Mouse (Mus musculus) intestine, embryonic 14.5 days (tissue): ENCODE results near the gene E130309D02Rik. TPM values are rescaled to one million over a fixed set of nuclear protein-coding genes. Genes with fewer than 3 reads are reported as not detected.
A peak's percentile ranks its signal among the peaks of the same experiment; 100 is the strongest.

Source experiments
- ATAC-seq: fragments of 200-750 bp; cut with Nextera tagmentation; replicated peaks from 2 replicates; pipeline ENCODE4 v1.8.0; 2017; ENCODE audit warnings: low read depth, moderate number of reproducible peaks, moderate TSS enrichment, moderate library complexity; ENCODE audit not compliant: low FRiP score, low TSS enrichment
- DNase-seq: peaks from one replicate; pipeline ENCODE4 v3.0.0-alpha.2; 2018; ENCODE audit warnings: low spot score
- H3K27ac ChIP-seq: fragments of 300-500 bp; sonication (generic); 2 replicates; pipeline ENCODE4 v1.5.1; 2014; ENCODE audit warnings: low read depth, mild to moderate bottlenecking, control low read depth
- H3K27me3 ChIP-seq: fragments of 300-500 bp; sonication (generic); replicated peaks from 2 replicates; pipeline ENCODE4 v1.6.1; 2014; ENCODE audit warnings: low read length, control low read depth; ENCODE audit not compliant: control insufficient read depth, insufficient read depth
- H3K36me3 ChIP-seq: fragments of 300-500 bp; sonication (generic); 2 replicates; pipeline ENCODE4 v1.6.1; 2014; ENCODE audit warnings: low read length, control low read depth; ENCODE audit not compliant: control insufficient read depth, insufficient read depth
- H3K4me1 ChIP-seq: fragments of 300-500 bp; sonication (generic); replicated peaks from 2 replicates; pipeline ENCODE4 v1.6.1; 2014; ENCODE audit warnings: low read length, control low read depth, mixed read lengths; ENCODE audit not compliant: control insufficient read depth, insufficient read depth
- H3K4me2 ChIP-seq: fragments of 300-500 bp; sonication (generic); 2 replicates; pipeline ENCODE4 v1.6.1; 2014; ENCODE audit warnings: low read length
- H3K4me3 ChIP-seq: fragments of 300-500 bp; sonication (generic); 2 replicates; pipeline ENCODE4 v1.5.1; 2014; ENCODE audit warnings: low read depth, low read length, control low read depth, mixed read lengths
- H3K9ac ChIP-seq: fragments of 300-500 bp; sonication (generic); 2 replicates; pipeline ENCODE4 v1.6.1; 2014; ENCODE audit warnings: mild to moderate bottlenecking, low read length
- H3K9me3 ChIP-seq: fragments of 300-500 bp; sonication (generic); 2 replicates; pipeline ENCODE4 v1.6.1; 2016; ENCODE audit warnings: low read length, control low read depth; ENCODE audit not compliant: control insufficient read depth
- WGBS: fragments of 180-500 bp; shearing (Covaris S2); extraction: QIAGEN DNeasy Blood & Tissue Kit; methylation state at CpG from one replicate; pipeline ENCODE4 v1.1.7; 2014; 5-methylcytosine and 5-hydroxymethylcytosine counted together
- polyA plus RNA-seq: library from polyadenylated mRNA; unstranded; fragments of >200 nt; fragmentation: Nextera tagmentation; extraction: Ambion mirVana; gene quantifications from 2 replicates; pipeline ENCODE4 v1.2.1, GENCODE M21; 2014

The E130309D02Rik gene
- polyA plus RNA-seq, 1 experiment from 2014 or later = 37.5 TPM

DNA sequence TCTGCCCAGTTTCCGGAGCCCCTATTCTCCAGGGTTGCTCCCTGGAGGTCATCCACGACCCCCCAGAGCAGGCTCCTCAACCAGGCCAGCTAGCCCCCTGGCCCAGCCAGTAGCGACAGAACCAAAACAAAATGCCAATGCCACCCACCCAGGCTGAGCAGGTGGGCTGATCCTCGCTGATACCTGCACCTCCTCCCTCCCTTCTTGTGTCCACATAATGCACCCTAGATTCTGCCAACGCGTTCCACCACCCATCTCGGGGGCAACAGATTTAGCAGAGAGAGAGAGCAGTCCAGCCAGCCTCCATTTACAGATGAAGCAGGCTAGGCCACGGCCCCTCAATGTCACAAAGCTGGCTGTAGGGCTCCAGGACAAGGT lies 46.2 kb downstream of the E130309D02Rik start:
- Histone ChIP-seq H3K9me3 (no peaks in the 10 kb centered on the region), H3K4me3 (peak overlapping the region; percentile 86), H3K4me2 (peak overlapping the region; percentile 91), H3K9ac (peak overlapping the region; percentile 84), H3K27ac (no peak overlapping the region), H3K4me1 (peaks cover 6% of the 10 kb centered on the region), H3K36me3 (peaks cover 5% of the 10 kb centered on the region), H3K27me3 (no peaks in the 10 kb centered on the region)
- no peak for DNase-seq
- WGBS = 29% methylated on average over 8 of the region's 8 CpGs
- no peak for ATAC-seq

- no peak overlapping the region for H3K9ac ChIP-seq
- WGBS = 87% methylated on average over 6 of the region's 6 CpGs
- peaks cover 6% of the 10 kb centered on the region for H3K4me1 ChIP-seq
- DNase-seq (no peak), ATAC-seq (no peak)
- H3K4me3 ChIP-seq = no peak overlapping the region
- H3K36me3 ChIP-seq = peaks cover 24% of the 10 kb centered on the region
- no peak overlapping the region for H3K27ac ChIP-seq
- no peak overlapping the region for H3K4me2 ChIP-seq
- no peaks in the 10 kb centered on the region for H3K27me3 ChIP-seq
- H3K9me3 ChIP-seq = no peaks in the 10 kb centered on the region
Observed at GRCm38 (mm10) chr5:143266794-143267193, 48.4 kb downstream of the E130309D02Rik start.

DNA sequence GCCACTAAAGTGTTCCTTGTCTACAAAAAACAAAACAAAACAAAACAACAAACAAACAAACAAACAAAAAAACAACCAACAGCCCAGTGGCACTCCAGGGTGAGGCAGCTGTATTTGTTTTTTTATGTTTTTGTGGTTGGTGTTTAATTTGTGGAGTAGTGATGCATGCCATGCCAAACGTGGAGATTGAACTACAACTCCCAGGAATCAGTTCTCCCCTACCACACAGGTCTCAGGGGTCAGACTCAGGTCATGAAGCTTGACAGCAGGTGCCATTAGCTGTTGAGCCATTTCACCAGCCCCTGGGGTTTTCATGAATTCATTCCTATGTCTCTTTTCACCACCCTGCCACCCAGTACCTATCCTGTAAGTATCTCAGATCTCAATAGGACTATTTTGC lies 49.8 kb downstream of the E130309D02Rik start:
- DNase-seq (no peak), ATAC-seq (no peak)
- H3K36me3 ChIP-seq = peaks cover 32% of the 10 kb centered on the region
- H3K27me3 ChIP-seq = no peaks in the 10 kb centered on the region
- H3K9me3 ChIP-seq = no peaks in the 10 kb centered on the region
- H3K4me3 ChIP-seq = no peak overlapping the region
- peaks cover under 1% of the 10 kb centered on the region for H3K4me1 ChIP-seq
- H3K9ac ChIP-seq = no peak overlapping the region
- no peak overlapping the region for H3K27ac ChIP-seq
- WGBS = 58% methylated on average over 1 of the region's 1 CpGs
- no peak overlapping the region for H3K4me2 ChIP-seq

GRCm38 (mm10) chr5:143264689-143265088 lies 50.5 kb downstream of the E130309D02Rik start:
- ATAC-seq = no peak
- Histone ChIP-seq H3K4me1 (no peaks in the 10 kb centered on the region), H3K36me3 (peaks cover 40% of the 10 kb centered on the region), H3K27me3 (no peaks in the 10 kb centered on the region), H3K9ac (no peak overlapping the region), H3K4me2 (no peak overlapping the region), H3K4me3 (no peak overlapping the region), H3K9me3 (no peaks in the 10 kb centered on the region), H3K27ac (no peak overlapping the region)
- WGBS = 90% methylated on average over 10 of the region's 10 CpGs
- DNase-seq = no peak

- H3K9me3 ChIP-seq = no peaks in the 10 kb centered on the region
- H3K4me1 ChIP-seq = no peaks in the 10 kb centered on the region
- H3K9ac ChIP-seq = no peak overlapping the region
- H3K4me2 ChIP-seq = no peak overlapping the region
- H3K36me3 ChIP-seq = peaks cover 49% of the 10 kb centered on the region
- no peak overlapping the region for H3K27ac ChIP-seq
- WGBS = 92% methylated on average over 8 of the region's 8 CpGs
- H3K27me3 ChIP-seq = peaks cover 7% of the 10 kb centered on the region
- DNase-seq = no peak
- no peak for ATAC-seq
- H3K4me3 ChIP-seq = no peak overlapping the region
Observed at GRCm38 (mm10) chr5:143261636-143262035, 53.5 kb downstream of the E130309D02Rik start.

GRCm38 (mm10) chr5:143255802-143256201 lies 59.4 kb downstream of the E130309D02Rik start:
- Histone ChIP-seq H3K9me3 (no peaks in the 10 kb centered on the region), H3K27me3 (peaks cover 62% of the 10 kb centered on the region), H3K4me2 (no peak overlapping the region), H3K4me3 (no peak overlapping the region), H3K36me3 (peaks cover 35% of the 10 kb centered on the region), H3K4me1 (peaks cover 4% of the 10 kb centered on the region), H3K9ac (no peak overlapping the region), H3K27ac (no peak overlapping the region)
- ATAC-seq = no peak
- WGBS = 91% methylated on average over 5 of the region's 5 CpGs
- DNase-seq = peak; percentile 55

DNA sequence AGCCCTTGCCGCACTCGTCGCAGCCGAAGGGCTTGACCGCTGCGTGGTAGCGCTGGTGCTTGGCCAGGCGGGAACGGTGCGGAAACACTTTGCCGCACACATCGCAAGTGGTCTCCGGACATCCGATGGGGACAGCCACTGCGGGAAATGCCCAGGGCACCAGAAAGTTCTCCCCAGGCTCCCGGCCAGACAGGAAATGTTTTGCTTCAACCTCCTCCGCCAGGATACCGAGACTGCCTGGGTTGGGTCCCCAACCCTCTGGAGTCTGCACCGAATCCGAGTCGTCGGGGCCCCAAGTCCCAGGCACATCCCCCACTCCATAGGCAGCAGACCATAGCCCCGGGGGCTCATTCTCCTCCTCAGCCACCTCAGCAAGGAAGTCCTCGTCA lies 60.0 kb downstream of the E130309D02Rik start:
- H3K4me1 ChIP-seq = peaks cover 4% of the 10 kb centered on the region
- no peak for ATAC-seq
- WGBS = 48% methylated on average over 24 of the region's 24 CpGs
- H3K27ac ChIP-seq = no peak overlapping the region
- no peak overlapping the region for H3K9ac ChIP-seq
- peaks cover 62% of the 10 kb centered on the region for H3K27me3 ChIP-seq
- H3K4me2 ChIP-seq = no peak overlapping the region
- H3K4me3 ChIP-seq = no peak overlapping the region
- peaks cover 29% of the 10 kb centered on the region for H3K36me3 ChIP-seq
- DNase-seq = peak; percentile 58
- H3K9me3 ChIP-seq = no peaks in the 10 kb centered on the region

DNA sequence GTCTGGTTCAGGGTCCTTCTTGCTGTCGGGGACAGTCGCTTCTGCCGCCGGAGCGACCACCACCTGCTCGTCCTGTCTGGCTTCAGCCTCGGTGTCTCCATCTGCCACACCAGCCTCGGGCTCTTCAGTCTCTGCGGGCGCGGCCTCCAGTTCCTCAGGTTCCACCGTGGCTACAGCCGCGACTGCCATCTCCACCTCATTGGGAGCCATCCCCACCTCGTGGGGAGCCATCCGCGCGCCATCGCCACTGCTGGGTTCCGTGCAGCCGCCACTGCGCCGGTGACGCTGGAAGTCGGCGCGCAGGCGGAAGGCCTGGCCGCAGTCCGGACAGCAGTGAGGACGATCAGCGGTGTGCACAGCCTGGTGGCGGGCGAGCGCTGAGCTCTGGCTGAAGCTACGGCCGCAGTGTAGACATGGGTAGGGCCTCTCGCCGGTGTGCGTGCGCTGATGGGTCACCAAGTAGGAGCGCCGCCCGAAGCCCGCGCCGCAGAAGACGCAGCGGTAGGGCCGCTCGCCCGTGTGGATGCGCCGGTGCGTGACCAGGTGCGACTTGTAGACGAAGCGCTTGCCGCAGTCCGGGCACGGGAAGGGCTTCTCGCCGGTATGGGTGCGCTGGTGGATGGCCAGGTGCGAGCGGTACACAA lies 60.6 kb downstream of the E130309D02Rik start:
- WGBS = 24% methylated on average over 66 of the region's 66 CpGs
- Histone ChIP-seq H3K36me3 (peaks cover 24% of the 10 kb centered on the region), H3K27me3 (peaks cover 62% of the 10 kb centered on the region), H3K27ac (no peak overlapping the region), H3K4me1 (peaks cover 4% of the 10 kb centered on the region), H3K4me2 (peak overlapping the region; percentile 62; the same call in 1 of the 2 replicates), H3K9ac (no peak overlapping the region), H3K4me3 (peak overlapping the region; percentile 33; the same call in 1 of the 2 replicates), H3K9me3 (no peaks in the 10 kb centered on the region)
- DNase-seq (peak; percentile 71), ATAC-seq (no peak)

GRCm38 (mm10) chr5:143253881-143254486 lies 61.2 kb downstream of the E130309D02Rik start:
- Histone ChIP-seq H3K36me3 (peaks cover 24% of the 10 kb centered on the region), H3K4me2 (peak overlapping the region; percentile 62), H3K9ac (0 out of 2 replicates have a peak overlapping the region, but pooled peaks have one; percentile 5), H3K27me3 (peaks cover 62% of the 10 kb centered on the region), H3K4me1 (peaks cover 4% of the 10 kb centered on the region), H3K4me3 (peak overlapping the region; percentile 33), H3K9me3 (no peaks in the 10 kb centered on the region), H3K27ac (no peak overlapping the region)
- 0 out of 2 replicates have a peak, but pooled peaks have one; percentile 30 for ATAC-seq
- whole genome bisulfite sequencing = 10% methylated on average over 81 of the region's 81 CpGs
- peak; percentile 73 for DNase-seq
